Mouse (Mus musculus) heart, embryonic 12.5 days (tissue): Measurements from ENCODE around the gene 1700024B05Rik. TPM values are rescaled to one million over a fixed set of nuclear protein-coding genes. Genes with fewer than 3 reads are reported as not detected.
"Not testable (repeated sequence)": the region's sequence is repeated elsewhere in the genome, so short reads cannot be mapped to it uniquely, and the experiment has no call there.

ENCODE experiments used
- ATAC-seq: fragments of 200-750 bp; cut with Nextera tagmentation; 2 replicates; pipeline ENCODE4 v1.8.0; 2017; ENCODE audit warnings: moderate TSS enrichment, moderate library complexity; ENCODE audit not compliant: insufficient number of reproducible peaks, low FRiP score
- H3K27ac ChIP-seq: fragments of 300-500 bp; sonication (generic); 2 replicates; pipeline ENCODE4 v1.5.1; 2016; ENCODE audit warnings: mild to moderate bottlenecking, moderate library complexity; ENCODE audit not compliant: poor library complexity, severe bottlenecking
- H3K27me3 ChIP-seq: fragments of 300-500 bp; sonication (generic); replicated peaks from 2 replicates; pipeline ENCODE4 v1.6.1; 2016; ENCODE audit warnings: mild to moderate bottlenecking, moderate library complexity
- H3K36me3 ChIP-seq: fragments of 300-500 bp; sonication (generic); 2 replicates; pipeline ENCODE4 v1.6.1; 2016; ENCODE audit warnings: mild to moderate bottlenecking, moderate library complexity
- H3K4me1 ChIP-seq: fragments of 300-500 bp; sonication (generic); replicated peaks from 2 replicates; pipeline ENCODE4 v1.6.1; 2016; ENCODE audit warnings: mild to moderate bottlenecking
- H3K4me2 ChIP-seq: fragments of 300-500 bp; sonication (generic); 2 replicates; pipeline ENCODE4 v1.6.1; 2016; ENCODE audit warnings: mild to moderate bottlenecking, moderate library complexity
- H3K4me3 ChIP-seq: fragments of 300-500 bp; sonication (generic); 2 replicates; pipeline ENCODE4 v1.5.1; 2016; ENCODE audit warnings: mild to moderate bottlenecking
- H3K9ac ChIP-seq: fragments of 300-500 bp; sonication (generic); 2 replicates; pipeline ENCODE4 v1.6.1; 2016; ENCODE audit warnings: mild to moderate bottlenecking, moderate library complexity
- H3K9me3 ChIP-seq: fragments of 300-500 bp; sonication (generic); replicated peaks from 2 replicates; pipeline ENCODE4 v1.6.1; 2016; ENCODE audit warnings: mild to moderate bottlenecking, moderate library complexity
- WGBS: fragments of 180-500 bp; shearing (Covaris S2); methylation state at CpG from one replicate; pipeline ENCODE4 v1.1.7; 2016; 5-methylcytosine and 5-hydroxymethylcytosine counted together
- polyA plus RNA-seq: library from polyadenylated mRNA; unstranded; fragments of >200 nt; fragmentation: Nextera tagmentation; extraction: Ambion mirVana; gene quantifications from 2 replicates; pipeline ENCODE4 v1.2.1, GENCODE M21; 2016

The 1700024B05Rik gene
- polyA plus RNA-seq: not detected in 2 replicates

- not testable (repeated sequence) for H3K9ac ChIP-seq, H3K4me2 ChIP-seq, H3K4me3 ChIP-seq, H3K9me3 ChIP-seq, H3K4me1 ChIP-seq, H3K27me3 ChIP-seq, ATAC-seq, H3K36me3 ChIP-seq, H3K27ac ChIP-seq
- 59% methylated on average over 2 of the region's 2 CpGs for WGBS
Observed at GRCm38 (mm10) chr14:41943695-41944094, at the start of gene 1700024B05Rik. Gene 1700024B05Rik, plus strand, starts transcription at chr14:41943995.

- H3K4me1 ChIP-seq, H3K27ac ChIP-seq, H3K36me3 ChIP-seq, H3K4me2 ChIP-seq, H3K9ac ChIP-seq, ATAC-seq, H3K4me3 ChIP-seq, H3K27me3 ChIP-seq, H3K9me3 ChIP-seq: not testable (repeated sequence)
- no CpG with 5 or more reads among the region's 2 CpGs for WGBS
Observed at GRCm38 (mm10) chr14:41907190-41907589, 36.6 kb upstream of the 1700024B05Rik start, which contains the start of gene Gm7980. Gene Gm7980, minus strand, starts transcription at chr14:41907290.

GRCm38 (mm10) chr14:41924649-41925048 lies 19.1 kb upstream of the 1700024B05Rik start, which contains the start of gene 1700049E17Rik1:
Gene 1700049E17Rik1, plus strand, starts transcription at chr14:41924949.
- not testable (repeated sequence) for H3K27ac ChIP-seq, H3K36me3 ChIP-seq, H3K4me2 ChIP-seq, H3K4me3 ChIP-seq, H3K4me1 ChIP-seq, H3K9me3 ChIP-seq, H3K9ac ChIP-seq, ATAC-seq, H3K27me3 ChIP-seq
- no CpG with 5 or more reads among the region's 1 CpGs for WGBS

- 58% methylated on average over 4 of the region's 4 CpGs for WGBS
- H3K4me2 ChIP-seq, H3K4me1 ChIP-seq, H3K9ac ChIP-seq, H3K27ac ChIP-seq, H3K9me3 ChIP-seq, H3K27me3 ChIP-seq, H3K36me3 ChIP-seq, H3K4me3 ChIP-seq, ATAC-seq: not testable (repeated sequence)
Observed at GRCm38 (mm10) chr14:41964095-41964494, 20.3 kb downstream of the 1700024B05Rik start.

- 52% methylated on average over 1 of the region's 1 CpGs for WGBS
- not testable (repeated sequence) for H3K27me3 ChIP-seq, H3K9me3 ChIP-seq
Observed at GRCm38 (mm10) chr14:41967827-41968226, 24.0 kb downstream of the 1700024B05Rik start, which contains the start of gene Gm6401. Gene Gm6401, minus strand, starts transcription at chr14:41967927.

GRCm38 (mm10) chr14:41968596-41968995 lies 24.8 kb downstream of the 1700024B05Rik start:
- not testable (repeated sequence) for ATAC-seq, H3K36me3 ChIP-seq, H3K9me3 ChIP-seq, H3K4me2 ChIP-seq, H3K27me3 ChIP-seq, H3K9ac ChIP-seq, H3K27ac ChIP-seq, H3K4me1 ChIP-seq, H3K4me3 ChIP-seq
- 53% methylated on average over 3 of the region's 3 CpGs for WGBS

More at GRCm38 (mm10) chr14:41967827-41968226, 24.0 kb downstream of the 1700024B05Rik start, which contains the start of gene Gm6401:
- H3K4me3 ChIP-seq, H3K27ac ChIP-seq, H3K4me1 ChIP-seq, H3K9ac ChIP-seq, H3K36me3 ChIP-seq, ATAC-seq, H3K4me2 ChIP-seq: not testable (repeated sequence)

- not testable (repeated sequence) for H3K4me3 ChIP-seq, H3K27ac ChIP-seq, H3K9ac ChIP-seq, H3K9me3 ChIP-seq, H3K36me3 ChIP-seq, H3K4me2 ChIP-seq, ATAC-seq, H3K27me3 ChIP-seq, H3K4me1 ChIP-seq
- 67% methylated on average over 1 of the region's 1 CpGs for WGBS
Observed at GRCm38 (mm10) chr14:41983225-41983624, 39.4 kb downstream of the 1700024B05Rik start, which contains the start of gene Gm3543. Gene Gm3543, minus strand, starts transcription at chr14:41983325.

Other genes starting within 250 kb of the 1700024B05Rik start
- not detected in 2 replicates for gene Gm8068, start 242.1 kb upstream of the 1700024B05Rik start, polyA plus RNA-seq
- gene Gm7929, start 193.4 kb upstream of the 1700024B05Rik start, polyA plus RNA-seq: not detected in 2 replicates
- gene Gm47189, start 171.6 kb upstream of the 1700024B05Rik start, polyA plus RNA-seq: not detected in 2 replicates
- not detected in 2 replicates for gene Gm7980, start 36.7 kb upstream of the 1700024B05Rik start, polyA plus RNA-seq
- gene 1700049E17Rik1, start 19.0 kb upstream of the 1700024B05Rik start, polyA plus RNA-seq: not detected in 2 replicates
- gene Gm6401, start 23.9 kb downstream of the 1700024B05Rik start, polyA plus RNA-seq: not detected in 2 replicates
- gene Gm3543, start 39.3 kb downstream of the 1700024B05Rik start, polyA plus RNA-seq: not detected in 2 replicates
- not detected in 2 replicates for gene Gm7951, start 173.4 kb downstream of the 1700024B05Rik start, polyA plus RNA-seq
- gene Gm17027, start 218.6 kb downstream of the 1700024B05Rik start, polyA plus RNA-seq: not detected in 2 replicates
- not detected in 2 replicates for gene Gm3573, start 246.8 kb downstream of the 1700024B05Rik start, polyA plus RNA-seq